Mouse (Mus musculus): ENCODE measurements around the gene Lpcat3. TPM values are rescaled to one million over a fixed set of nuclear protein-coding genes. Genes with fewer than 3 reads are reported as not detected.

Lpcat3 gene
- polyA plus RNA-seq, 1 experiment from 2014 or later = 53.7 TPM

GRCm38 (mm10) chr6:124655893-124656292, 6.9 kb upstream of the Lpcat3 start:
- Histone ChIP-seq H3K4me1 (ENCODE audit: control insufficient read depth, insufficient read depth, low read depth, low read length) (no peaks in the 10 kb centered on the region), H3K27ac (ENCODE audit: low read depth, low read length) (no peak overlapping the region), H3K4me3 (ENCODE audit: low read length) (no peak overlapping the region), H3K9me3 (ENCODE audit: control insufficient read depth, low read length) (peaks cover 2% of the 10 kb centered on the region; the same call in 1 of the 2 replicates), H3K27me3 (replicated peaks; ENCODE audit: control insufficient read depth, insufficient read depth, low read length) (no peaks in the 10 kb centered on the region), H3K36me3 (ENCODE audit: control insufficient read depth, insufficient read depth, low read length) (no peaks in the 10 kb centered on the region), H3K4me2 (ENCODE audit: low read length) (no peak overlapping the region), H3K9ac (ENCODE audit: low read depth, low read length) (no peak overlapping the region)
- no peak for ATAC-seq
- 78% methylated on average over 6 of the region's 6 CpGs for WGBS

GRCm38 (mm10) chr6:124658067-124658466, 4.8 kb upstream of the Lpcat3 start:
- 56% methylated on average over 1 of the region's 2 CpGs for WGBS
- Histone ChIP-seq H3K9ac (ENCODE audit: low read depth, low read length) (no peak overlapping the region), H3K9me3 (ENCODE audit: control insufficient read depth, low read length) (no peaks in the 10 kb centered on the region), H3K4me3 (ENCODE audit: low read length) (no peak overlapping the region), H3K36me3 (ENCODE audit: control insufficient read depth, insufficient read depth, low read length) (no peaks in the 10 kb centered on the region), H3K4me2 (ENCODE audit: low read length) (no peak overlapping the region), H3K27me3 (replicated peaks; ENCODE audit: control insufficient read depth, insufficient read depth, low read length) (no peaks in the 10 kb centered on the region), H3K4me1 (ENCODE audit: control insufficient read depth, insufficient read depth, low read depth, low read length) (peaks cover 4% of the 10 kb centered on the region), H3K27ac (ENCODE audit: low read depth, low read length) (no peak overlapping the region)
- ATAC-seq = no peak

GRCm38 (mm10) chr6:124661156-124661806, 1.5 kb upstream of the Lpcat3 start:
- Histone ChIP-seq H3K9ac (ENCODE audit: low read depth, low read length) (no peak overlapping the region), H3K4me3 (ENCODE audit: low read length) (no peak overlapping the region), H3K4me2 (ENCODE audit: low read length) (no peak overlapping the region), H3K27me3 (replicated peaks; ENCODE audit: control insufficient read depth, insufficient read depth, low read length) (no peaks in the 10 kb centered on the region), H3K27ac (ENCODE audit: low read depth, low read length) (no peak overlapping the region), H3K4me1 (ENCODE audit: control insufficient read depth, insufficient read depth, low read depth, low read length) (peaks cover 13% of the 10 kb centered on the region), H3K9me3 (ENCODE audit: control insufficient read depth, low read length) (no peaks in the 10 kb centered on the region), H3K36me3 (ENCODE audit: control insufficient read depth, insufficient read depth, low read length) (no peaks in the 10 kb centered on the region)
- no peak for ATAC-seq
- whole genome bisulfite sequencing = 88% methylated on average over 4 of the region's 4 CpGs

- H3K4me2 ChIP-seq (ENCODE audit: low read length) = peak overlapping the region; percentile 54
- H3K27me3 ChIP-seq (replicated peaks; ENCODE audit: control insufficient read depth, insufficient read depth, low read length) = no peaks in the 10 kb centered on the region
- ATAC-seq = no peak
- H3K27ac ChIP-seq (ENCODE audit: low read depth, low read length) = peak overlapping the region; percentile 74
- H3K4me1 ChIP-seq (ENCODE audit: control insufficient read depth, insufficient read depth, low read depth, low read length) = peaks cover 13% of the 10 kb centered on the region
- 20% methylated on average over 6 of the region's 6 CpGs for WGBS
- no peaks in the 10 kb centered on the region for H3K36me3 ChIP-seq (ENCODE audit: control insufficient read depth, insufficient read depth, low read length)
- peak overlapping the region; percentile 57 for H3K4me3 ChIP-seq (ENCODE audit: low read length)
- peak overlapping the region; percentile 71 for H3K9ac ChIP-seq (ENCODE audit: low read depth, low read length)
- H3K9me3 ChIP-seq (ENCODE audit: control insufficient read depth, low read length) = no peaks in the 10 kb centered on the region
These were observed 832 bp upstream of the Lpcat3 start for GRCm38 (mm10) chr6:124661995-124662394.

- peak overlapping the region; percentile 71 for H3K9ac ChIP-seq (ENCODE audit: low read depth, low read length)
- H3K4me2 ChIP-seq (ENCODE audit: low read length) = peak overlapping the region; percentile 75
- H3K27ac ChIP-seq (ENCODE audit: low read depth, low read length) = peak overlapping the region; percentile 74; the same call in 1 of the 2 replicates
- no peaks in the 10 kb centered on the region for H3K36me3 ChIP-seq (ENCODE audit: control insufficient read depth, insufficient read depth, low read length)
- H3K9me3 ChIP-seq (ENCODE audit: control insufficient read depth, low read length) = no peaks in the 10 kb centered on the region
- H3K27me3 ChIP-seq (replicated peaks; ENCODE audit: control insufficient read depth, insufficient read depth, low read length) = no peaks in the 10 kb centered on the region
- ATAC-seq = no peak
- peaks cover 13% of the 10 kb centered on the region for H3K4me1 ChIP-seq (ENCODE audit: control insufficient read depth, insufficient read depth, low read depth, low read length)
- peak overlapping the region; percentile 57 for H3K4me3 ChIP-seq (ENCODE audit: low read length)
- 18% methylated on average over 13 of the region's 13 CpGs for WGBS
These were observed 583 bp downstream of the Lpcat3 start for GRCm38 (mm10) chr6:124663424-124663795.

- no peak for ATAC-seq
- Histone ChIP-seq H3K27me3 (replicated peaks; ENCODE audit: control insufficient read depth, insufficient read depth, low read length) (no peaks in the 10 kb centered on the region), H3K9ac (ENCODE audit: low read depth, low read length) (no peak overlapping the region), H3K4me2 (ENCODE audit: low read length) (peak overlapping the region; percentile 75), H3K9me3 (ENCODE audit: control insufficient read depth, low read length) (no peaks in the 10 kb centered on the region), H3K4me3 (ENCODE audit: low read length) (no peak overlapping the region), H3K4me1 (ENCODE audit: control insufficient read depth, insufficient read depth, low read depth, low read length) (peaks cover 13% of the 10 kb centered on the region), H3K27ac (ENCODE audit: low read depth, low read length) (no peak overlapping the region), H3K36me3 (ENCODE audit: control insufficient read depth, insufficient read depth, low read length) (no peaks in the 10 kb centered on the region)
- WGBS = 81% methylated on average over 7 of the region's 7 CpGs
These were observed 1.4 kb downstream of the Lpcat3 start for GRCm38 (mm10) chr6:124664256-124664655.

GRCm38 (mm10) chr6:124665011-124665410, 2.2 kb downstream of the Lpcat3 start:
- H3K4me1 ChIP-seq (ENCODE audit: control insufficient read depth, insufficient read depth, low read depth, low read length) = peaks cover 13% of the 10 kb centered on the region
- no peaks in the 10 kb centered on the region for H3K9me3 ChIP-seq (ENCODE audit: control insufficient read depth, low read length)
- 94% methylated on average over 10 of the region's 10 CpGs for WGBS
- H3K27ac ChIP-seq (ENCODE audit: low read depth, low read length) = no peak overlapping the region
- no peak overlapping the region for H3K4me2 ChIP-seq (ENCODE audit: low read length)
- no peaks in the 10 kb centered on the region for H3K27me3 ChIP-seq (replicated peaks; ENCODE audit: control insufficient read depth, insufficient read depth, low read length)
- H3K4me3 ChIP-seq (ENCODE audit: low read length) = no peak overlapping the region
- H3K36me3 ChIP-seq (ENCODE audit: control insufficient read depth, insufficient read depth, low read length) = no peaks in the 10 kb centered on the region
- ATAC-seq = no peak
- no peak overlapping the region for H3K9ac ChIP-seq (ENCODE audit: low read depth, low read length)

GRCm38 (mm10) chr6:124669234-124669859, 6.5 kb downstream of the Lpcat3 start:
- no peak for ATAC-seq
- Histone ChIP-seq H3K27ac (ENCODE audit: low read depth, low read length) (no peak overlapping the region), H3K27me3 (replicated peaks; ENCODE audit: control insufficient read depth, insufficient read depth, low read length) (no peaks in the 10 kb centered on the region), H3K4me1 (ENCODE audit: control insufficient read depth, insufficient read depth, low read depth, low read length) (no peaks in the 10 kb centered on the region), H3K36me3 (ENCODE audit: control insufficient read depth, insufficient read depth, low read length) (no peaks in the 10 kb centered on the region), H3K9ac (ENCODE audit: low read depth, low read length) (no peak overlapping the region), H3K9me3 (ENCODE audit: control insufficient read depth, low read length) (no peaks in the 10 kb centered on the region), H3K4me3 (ENCODE audit: low read length) (no peak overlapping the region), H3K4me2 (ENCODE audit: low read length) (no peak overlapping the region)
- WGBS = 95% methylated on average over 11 of the region's 11 CpGs

GRCm38 (mm10) chr6:124670281-124670900, 7.6 kb downstream of the Lpcat3 start:
- Histone ChIP-seq H3K36me3 (ENCODE audit: control insufficient read depth, insufficient read depth, low read length) (no peaks in the 10 kb centered on the region), H3K4me1 (ENCODE audit: control insufficient read depth, insufficient read depth, low read depth, low read length) (no peaks in the 10 kb centered on the region), H3K4me2 (ENCODE audit: low read length) (no peak overlapping the region), H3K9me3 (ENCODE audit: control insufficient read depth, low read length) (no peaks in the 10 kb centered on the region), H3K4me3 (ENCODE audit: low read length) (no peak overlapping the region), H3K27me3 (replicated peaks; ENCODE audit: control insufficient read depth, insufficient read depth, low read length) (no peaks in the 10 kb centered on the region), H3K27ac (ENCODE audit: low read depth, low read length) (no peak overlapping the region), H3K9ac (ENCODE audit: low read depth, low read length) (no peak overlapping the region)
- 93% methylated on average over 7 of the region's 7 CpGs for WGBS
- no peak for ATAC-seq

All from hindbrain, embryonic 16.5 days (tissue).